Mouse (Mus musculus) heart, adult 2 months (tissue): ENCODE data around the gene Sema3a. TPM values are rescaled to one million over a fixed set of nuclear protein-coding genes. Genes with fewer than 3 reads are reported as not detected.

ENCODE experiments used
- DNase-seq, 2 experiments: peaks; one replicate each; pipeline ENCODE4 v3.0.0; 2021
- H3K27ac ChIP-seq: fragments of 200-600 bp; 2 replicates; pipeline ENCODE4 v1.8.1; 2022
- H3K27me3 ChIP-seq: fragments of 200-500 bp; 2 replicates; pipeline ENCODE4 v1.6.1; 2012; ENCODE audit warnings: mild to moderate bottlenecking, low read length, inconsistent platforms, mixed read lengths; ENCODE audit not compliant: control insufficient read depth, insufficient read depth
- H3K36me3 ChIP-seq: fragments of 200-500 bp; 2 replicates; pipeline ENCODE4 v1.6.1; 2012; ENCODE audit warnings: low read length, inconsistent platforms; ENCODE audit not compliant: control insufficient read depth, insufficient read depth
- H3K4me1 ChIP-seq: fragments of 200-500 bp; 2 replicates; pipeline ENCODE4 v1.6.1; 2011; ENCODE audit warnings: low read length; ENCODE audit not compliant: control insufficient read depth, insufficient read depth
- H3K4me3 ChIP-seq: fragments of 200-600 bp; 2 replicates; pipeline ENCODE4 v1.8.1; 2022
- H3K79me2 ChIP-seq: fragments of 200-500 bp; replicated peaks from 2 replicates; pipeline ENCODE4 v1.6.1; 2012; ENCODE audit warnings: mild to moderate bottlenecking, inconsistent platforms, low read length, moderate library complexity, mixed read lengths; ENCODE audit not compliant: control insufficient read depth, insufficient read depth
- H3K9ac ChIP-seq: fragments of 200-500 bp; 2 replicates; pipeline ENCODE4 v1.6.1; 2012; ENCODE audit warnings: low read depth, mild to moderate bottlenecking, control low read depth, inconsistent platforms, low read length, mixed read lengths
- CTCF ChIP-seq: fragments of 200-600 bp; IDR thresholded peaks from 2 replicates; pipeline ENCODE4 v1.8.1; 2022; ENCODE audit warnings: antibody characterized with exemption, mild to moderate bottlenecking, moderate library complexity
- EP300 ChIP-seq: fragments of 200-500 bp; IDR thresholded peaks from 2 replicates; pipeline ENCODE4 v1.6.1; 2011; ENCODE audit warnings: low read depth, low read length, control low read depth; ENCODE audit not compliant: insufficient read depth
- POLR2A ChIP-seq: fragments of 200-500 bp; IDR thresholded peaks from 2 replicates; pipeline ENCODE4 v1.6.1; 2011; ENCODE audit warnings: mild to moderate bottlenecking, low read depth, low read length, control low read depth; ENCODE audit not compliant: insufficient read depth
- WGBS: fragments of 180-500 bp; shearing (Covaris S2); methylation state at CpG from one replicate; pipeline ENCODE4 v1.1.7; 2018; 5-methylcytosine and 5-hydroxymethylcytosine counted together
- intact Hi-C: fragments of 180-260 bp; cut with DNase I; formaldehyde crosslinking; loops from one replicate; pipeline ENCODE4 v1.15.1; 2025
- polyA plus RNA-seq: library from polyadenylated mRNA; depleted of rRNA; stranded (reverse); fragments of >200 nt; gene quantifications from 2 replicates; pipeline ENCODE4 v1.2.3, GENCODE M21; 2012
- total RNA-seq, 2 experiments: library from RNA; stranded (reverse); gene quantifications; 2 replicates each; pipeline ENCODE4 v1.2.3; 2021

Gene Sema3a
- total and polyA plus RNA-seq, 3 experiments: 0.55 to 1.8 (median 1.4) TPM

DNA sequence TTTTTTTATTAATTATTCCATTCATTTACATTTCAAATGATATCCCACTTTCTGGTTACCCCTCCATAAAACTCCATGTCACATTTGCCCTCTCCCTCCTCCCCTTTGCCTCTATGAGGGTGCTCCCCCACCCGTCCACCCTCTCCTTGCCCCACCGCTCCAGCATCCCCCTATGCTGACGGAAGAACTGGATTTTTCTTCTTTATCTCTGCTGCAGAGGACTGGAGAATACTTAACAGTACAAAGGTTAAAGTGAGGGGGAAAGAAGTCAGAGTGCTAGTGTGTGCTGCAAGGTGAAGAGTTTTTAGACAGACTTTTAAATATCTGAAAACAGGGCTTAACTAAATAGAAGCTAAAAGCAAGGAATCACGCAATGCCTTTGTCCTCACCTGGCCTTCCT, 391.8 kb downstream of the Sema3a start:
- 92% methylated on average over 4 of the region's 4 CpGs for WGBS
- no peaks in the 10 kb centered on the region for H3K79me2 ChIP-seq
- no peak overlapping the region for H3K4me3 ChIP-seq
- H3K4me1 ChIP-seq: no peaks in the 10 kb centered on the region
- H3K27ac ChIP-seq: no peak overlapping the region
- TF ChIP-seq POLR2A (no peak), EP300 (no peak), CTCF (no peak)
- no peaks in the 10 kb centered on the region for H3K36me3 ChIP-seq
- no peaks in the 10 kb centered on the region for H3K27me3 ChIP-seq
- no peak overlapping the region for H3K9ac ChIP-seq
- intact Hi-C loops: no loop called here
- DNase-seq: no peak

- DNase-seq: no peak
- Histone ChIP-seq H3K27ac (no peak overlapping the region), H3K79me2 (no peaks in the 10 kb centered on the region), H3K27me3 (no peaks in the 10 kb centered on the region), H3K9ac (no peak overlapping the region), H3K36me3 (no peaks in the 10 kb centered on the region), H3K4me1 (peaks cover 2% of the 10 kb centered on the region; the same call in 1 of the 2 replicates), H3K4me3 (no peak overlapping the region)
- intact Hi-C loops: loop anchor here (5.0 kb wide), 1 partner anchor 53 kb away; no protein-coding TSS in a partner anchor
- TF ChIP-seq POLR2A (no peak), CTCF (no peak), EP300 (no peak)
- 49% methylated on average over 3 of the region's 3 CpGs for WGBS
These were observed 400.4 kb downstream of the Sema3a start for GRCm38 (mm10) chr5:13525597-13525996.

- TF ChIP-seq POLR2A: no peak
- TF ChIP-seq CTCF: no peak
- TF ChIP-seq EP300: no peak
- Histone ChIP-seq H3K79me2 (no peaks in the 10 kb centered on the region), H3K9ac (no peak overlapping the region), H3K36me3 (no peaks in the 10 kb centered on the region), H3K27ac (peak overlapping the region; percentile 48), H3K27me3 (no peaks in the 10 kb centered on the region), H3K4me1 (peaks cover 2% of the 10 kb centered on the region; the same call in 1 of the 2 replicates), H3K4me3 (peak overlapping the region; percentile 13; the same call in 1 of the 2 replicates)
- intact Hi-C loops: loop anchor here (5.0 kb wide), 1 partner anchor 55 kb away; no protein-coding TSS in a partner anchor
- DNase-seq: no peak
- 25% methylated on average over 7 of the region's 7 CpGs for whole genome bisulfite sequencing
These were observed 401.8 kb downstream of the Sema3a start for GRCm38 (mm10) chr5:13527037-13527464.

- 64% methylated on average over 4 of the region's 4 CpGs for WGBS
- no peaks in the 10 kb centered on the region for H3K36me3 ChIP-seq
- intact Hi-C loops: loop anchor here (5.0 kb wide), 1 partner anchor 57 kb away; no protein-coding TSS in a partner anchor
- H3K9ac ChIP-seq: no peak overlapping the region
- no peak overlapping the region for H3K4me3 ChIP-seq
- no peaks in the 10 kb centered on the region for H3K27me3 ChIP-seq
- peaks cover 2% of the 10 kb centered on the region; the same call in 1 of the 2 replicates for H3K4me1 ChIP-seq
- no peaks in the 10 kb centered on the region for H3K79me2 ChIP-seq
- TF ChIP-seq CTCF: no peak
- TF ChIP-seq POLR2A: no peak
- TF ChIP-seq EP300: no peak
- H3K27ac ChIP-seq: no peak overlapping the region
- no peak for DNase-seq
These were observed 404.0 kb downstream of the Sema3a start for GRCm38 (mm10) chr5:13529226-13529625.

- no peak for TF ChIP-seq POLR2A
- no peak for TF ChIP-seq CTCF
- 0 out of 2 replicates have a peak, but pooled peaks have one; percentile 10 for TF ChIP-seq EP300
- no peaks in the 10 kb centered on the region for H3K27me3 ChIP-seq
- DNase-seq: peak; percentile 30 to 55
- H3K4me1 ChIP-seq: peaks cover 4% of the 10 kb centered on the region
- intact Hi-C loops: no loop called here
- no peak overlapping the region for H3K4me3 ChIP-seq
- no peak overlapping the region for H3K9ac ChIP-seq
- 19% methylated on average over 2 of the region's 2 CpGs for WGBS
- H3K36me3 ChIP-seq: peaks cover 12% of the 10 kb centered on the region
- no peaks in the 10 kb centered on the region for H3K79me2 ChIP-seq
- H3K27ac ChIP-seq: peak overlapping the region; percentile 8
These were observed 422.4 kb downstream of the Sema3a start for GRCm38 (mm10) chr5:13547472-13548209.

GRCm38 (mm10) chr5:13548210-13548554, 423.0 kb downstream of the Sema3a start:
- peak overlapping the region; percentile 8 for H3K27ac ChIP-seq
- DNase-seq: no peak
- no peaks in the 10 kb centered on the region for H3K79me2 ChIP-seq
- peaks cover 12% of the 10 kb centered on the region for H3K36me3 ChIP-seq
- no peaks in the 10 kb centered on the region for H3K27me3 ChIP-seq
- H3K9ac ChIP-seq: no peak overlapping the region
- intact Hi-C loops: no loop called here
- TF ChIP-seq CTCF (no peak), POLR2A (no peak)
- no peak overlapping the region for H3K4me3 ChIP-seq
- H3K4me1 ChIP-seq: peaks cover 4% of the 10 kb centered on the region
- WGBS: 43% methylated on average over 1 of the region's 1 CpGs
